ENCODE assay signal across 7 mouse cellular contexts in genomic region chr3:87171201-87172100, GRCm38 (mm10). TPM values are rescaled to one million over a fixed set of nuclear protein-coding genes. Genes with fewer than 3 reads are reported as not detected.
DNase-seq lines count a peak whose midpoint lies in the region; ATAC-seq lines count a peak whose summit lies in the region.

No protein-coding gene starts in this region.

- H3K27ac ChIP-seq in lung, embryonic 15.5 days: peak overlapping the region; percentile 91; the same call in 1 of the 2 replicates
- H3K27ac ChIP-seq in forebrain, embryonic 15.5 days (replicated peaks): peak overlapping the region; percentile 76
- H3K27ac ChIP-seq in limb, embryonic 12.5 days: peak overlapping the region; percentile 45
- peak overlapping the region; percentile 53; the same call in 1 of the 2 replicates for H3K27ac ChIP-seq in stomach, embryonic 14.5 days (ENCODE audit: low read length)

- peak overlapping the region; percentile 75 for H3K4me3 ChIP-seq in lung, embryonic 15.5 days
- peak overlapping the region; percentile 85 for H3K4me3 ChIP-seq in forebrain, embryonic 15.5 days
- H3K4me3 ChIP-seq in limb, embryonic 12.5 days (replicated peaks): peak overlapping the region; percentile 63
- H3K4me3 ChIP-seq in stomach, embryonic 14.5 days (ENCODE audit: low read depth, low read length): peak overlapping the region; percentile 75

- no peaks in the 10 kb centered on the region for H3K27me3 ChIP-seq in lung, embryonic 15.5 days
- no peaks in the 10 kb centered on the region for H3K27me3 ChIP-seq in forebrain, embryonic 15.5 days
- no peaks in the 10 kb centered on the region for H3K27me3 ChIP-seq in limb, embryonic 12.5 days
- H3K27me3 ChIP-seq in stomach, embryonic 14.5 days (ENCODE audit: control insufficient read depth, insufficient read depth, low read length): no peaks in the 10 kb centered on the region

- no peaks in the 10 kb centered on the region for H3K9me3 ChIP-seq in lung, embryonic 15.5 days
- no peaks in the 10 kb centered on the region for H3K9me3 ChIP-seq in forebrain, embryonic 15.5 days
- H3K9me3 ChIP-seq in limb, embryonic 12.5 days: no peaks in the 10 kb centered on the region
- H3K9me3 ChIP-seq in stomach, embryonic 14.5 days (ENCODE audit: control insufficient read depth, low read depth, low read length): no peaks in the 10 kb centered on the region

- H3K36me3 ChIP-seq in lung, embryonic 15.5 days: no peaks in the 10 kb centered on the region
- H3K36me3 ChIP-seq in forebrain, embryonic 15.5 days: no peaks in the 10 kb centered on the region
- H3K36me3 ChIP-seq in limb, embryonic 12.5 days: peaks cover 12% of the 10 kb centered on the region
- no peaks in the 10 kb centered on the region for H3K36me3 ChIP-seq in stomach, embryonic 14.5 days (ENCODE audit: control insufficient read depth, insufficient read depth, low read length)

- no peak for ATAC-seq in lung, embryonic 15.5 days (ENCODE audit: borderline replicate concordance, extremely low read depth, low FRiP score, low TSS enrichment)
- no peak for ATAC-seq in forebrain, embryonic 15.5 days (replicated peaks)
- no peak for ATAC-seq in limb, embryonic 12.5 days (ENCODE audit: insufficient number of reproducible peaks, insufficient read depth, low FRiP score, low TSS enrichment, low read depth)
- ATAC-seq in stomach, embryonic 14.5 days (ENCODE audit: insufficient number of reproducible peaks, insufficient read depth, low FRiP score, low read depth): no peak

- peak overlapping the region; percentile 68; the same call in 1 of the 2 replicates for H3K9ac ChIP-seq in lung, embryonic 15.5 days
- H3K9ac ChIP-seq in forebrain, embryonic 15.5 days (replicated peaks): peak overlapping the region; percentile 75
- peak overlapping the region; percentile 90 for H3K9ac ChIP-seq in limb, embryonic 12.5 days (replicated peaks)
- H3K9ac ChIP-seq in stomach, embryonic 14.5 days (replicated peaks; ENCODE audit: low read depth, low read length): peak overlapping the region; percentile 88; the same call in 1 of the 2 replicates

- peak overlapping the region; percentile 85 for H3K4me2 ChIP-seq in lung, embryonic 15.5 days
- peak overlapping the region; percentile 66 for H3K4me2 ChIP-seq in forebrain, embryonic 15.5 days (replicated peaks)
- peak overlapping the region; percentile 94 for H3K4me2 ChIP-seq in limb, embryonic 12.5 days
- H3K4me2 ChIP-seq in stomach, embryonic 14.5 days (replicated peaks; ENCODE audit: low read depth, low read length): peak overlapping the region; percentile 68

- 31% methylated on average over 12 of the region's 13 CpGs for WGBS in lung, embryonic 15.5 days
- WGBS in forebrain, embryonic 15.5 days: 29% methylated on average over 13 of the region's 13 CpGs
- 43% methylated on average over 12 of the region's 13 CpGs for WGBS in limb, embryonic 12.5 days
- 49% methylated on average over 11 of the region's 13 CpGs for WGBS in stomach, embryonic 14.5 days

- peaks cover 62% of the 10 kb centered on the region for H3K4me1 ChIP-seq in lung, embryonic 15.5 days
- H3K4me1 ChIP-seq in forebrain, embryonic 15.5 days: peaks cover 57% of the 10 kb centered on the region
- peaks cover 68% of the 10 kb centered on the region for H3K4me1 ChIP-seq in limb, embryonic 12.5 days (replicated peaks)
- peaks cover 34% of the 10 kb centered on the region for H3K4me1 ChIP-seq in stomach, embryonic 14.5 days (ENCODE audit: control insufficient read depth, insufficient read depth, low read length)

- no peak for DNase-seq in lung, postnatal 36 days
- DNase-seq in adrenal gland, postnatal 10 days: no peak
- no peak for DNase-seq in testis, postnatal 14 days (ENCODE audit: low spot score)

RNA-seq across cellular contexts. Expression of gene Kirrel, which starts 3.1 kb away (rescaled TPM):
- 20.7 and 23.0 TPM in 2 replicates for polyA plus RNA-seq in lung, embryonic 15.5 days (2015; fragmentation: Nextera tagmentation; extraction: Ambion mirVana)
- 5.0 and 5.7 TPM in 2 replicates for polyA plus RNA-seq in forebrain, embryonic 15.5 days (2015; fragmentation: Nextera tagmentation; extraction: Ambion mirVana)
- polyA plus RNA-seq in limb, embryonic 12.5 days (2016; fragmentation: Nextera tagmentation; extraction: Ambion mirVana): 17.5 and 22.1 TPM in 2 replicates
- 9.1 and 10.0 TPM in 2 replicates for polyA plus RNA-seq in stomach, embryonic 14.5 days (2014; fragmentation: Nextera tagmentation; extraction: Ambion mirVana)
- total RNA-seq in adrenal gland, postnatal 10 days (2021): 10 to 100 TPM; 17.3 to 17.5 TPM
